Mouse (Mus musculus): ENCODE measurements around the gene Polr3g.

GRCm38 (mm10) chr13:81729102-81729501 lies 18.3 kb upstream of the Polr3g start:
- TF ChIP-seq CTCF (conservative IDR thresholded peaks at IDR 0.05; ENCODE audit: insufficient read depth, insufficient read length, low read depth, low read length) (no peak), POLR2A (IDR thresholded peaks at IDR 0.05; ENCODE audit: low read depth, low read length) (no peak)
